Mouse (Mus musculus): ENCODE measurements around the gene Meltf. TPM values are rescaled to one million over a fixed set of nuclear protein-coding genes. Genes with fewer than 3 reads are reported as not detected.

Gene Meltf
- polyA plus RNA-seq, 1 experiment: 0.43 TPM

- no peak for TF ChIP-seq CTCF (IDR thresholded peaks at IDR 0.05; ENCODE audit: borderline replicate concordance, control insufficient read depth, extremely low read depth, insufficient read depth, low read length, poor library complexity)
- TF ChIP-seq POLR2A (IDR thresholded peaks at IDR 0.05; ENCODE audit: control insufficient read depth, extremely low read depth, insufficient read depth, low read length, poor library complexity): no peak
- no peaks in the 10 kb centered on the region for H3K36me3 ChIP-seq (ENCODE audit: control insufficient read depth, insufficient read depth, low read length)
- 8% methylated on average over 36 of the region's 36 CpGs for WGBS
- H3K27ac ChIP-seq (ENCODE audit: control insufficient read depth, insufficient read depth, low read length): no peak overlapping the region
- DNase-seq: no peak
- peak overlapping the region; percentile 9; the same call in 1 of the 2 replicates for H3K4me3 ChIP-seq (ENCODE audit: control insufficient read depth, insufficient read depth, low read length)
- H3K4me1 ChIP-seq (replicated peaks; ENCODE audit: control insufficient read depth, insufficient read depth, low read length): peaks cover 25% of the 10 kb centered on the region
- peaks cover 24% of the 10 kb centered on the region; the same call in 1 of the 2 replicates for H3K27me3 ChIP-seq (ENCODE audit: control insufficient read depth, insufficient read depth, low read length)
Observed at GRCm38 (mm10) chr16:31935091-31935979, 56.7 kb downstream of the Meltf start.

- DNase-seq: no peak
- TF ChIP-seq CTCF (IDR thresholded peaks at IDR 0.05; ENCODE audit: borderline replicate concordance, control insufficient read depth, extremely low read depth, insufficient read depth, low read length, poor library complexity): no peak
- TF ChIP-seq POLR2A (IDR thresholded peaks at IDR 0.05; ENCODE audit: control insufficient read depth, extremely low read depth, insufficient read depth, low read length, poor library complexity): no peak
- WGBS: 89% methylated on average over 4 of the region's 4 CpGs
- H3K4me3 ChIP-seq (ENCODE audit: control insufficient read depth, insufficient read depth, low read length): no peak overlapping the region
- no peak overlapping the region for H3K27ac ChIP-seq (ENCODE audit: control insufficient read depth, insufficient read depth, low read length)
- peaks cover 24% of the 10 kb centered on the region; the same call in 1 of the 2 replicates for H3K27me3 ChIP-seq (ENCODE audit: control insufficient read depth, insufficient read depth, low read length)
- peaks cover 25% of the 10 kb centered on the region for H3K4me1 ChIP-seq (replicated peaks; ENCODE audit: control insufficient read depth, insufficient read depth, low read length)
- H3K36me3 ChIP-seq (ENCODE audit: control insufficient read depth, insufficient read depth, low read length): no peaks in the 10 kb centered on the region
Observed at GRCm38 (mm10) chr16:31936568-31936967, 58.0 kb downstream of the Meltf start.

GRCm38 (mm10) chr16:31938856-31939255, 60.2 kb downstream of the Meltf start:
- 64% methylated on average over 6 of the region's 6 CpGs for WGBS
- Histone ChIP-seq H3K4me3 (ENCODE audit: control insufficient read depth, insufficient read depth, low read length) (no peak overlapping the region), H3K36me3 (ENCODE audit: control insufficient read depth, insufficient read depth, low read length) (no peaks in the 10 kb centered on the region), H3K27ac (ENCODE audit: control insufficient read depth, insufficient read depth, low read length) (no peak overlapping the region), H3K4me1 (replicated peaks; ENCODE audit: control insufficient read depth, insufficient read depth, low read length) (peaks cover 14% of the 10 kb centered on the region), H3K27me3 (ENCODE audit: control insufficient read depth, insufficient read depth, low read length) (peaks cover 21% of the 10 kb centered on the region; the same call in 1 of the 2 replicates)
- TF ChIP-seq POLR2A (IDR thresholded peaks at IDR 0.05; ENCODE audit: control insufficient read depth, extremely low read depth, insufficient read depth, low read length, poor library complexity) (no peak), CTCF (IDR thresholded peaks at IDR 0.05; ENCODE audit: borderline replicate concordance, control insufficient read depth, extremely low read depth, insufficient read depth, low read length, poor library complexity) (no peak)
- no peak for DNase-seq

- no peak for DNase-seq
Observed at GRCm38 (mm10) chr16:31940586-31940985, 62.0 kb downstream of the Meltf start.

GRCm38 (mm10) chr16:31943980-31944379, 65.4 kb downstream of the Meltf start:
- H3K4me3 ChIP-seq (ENCODE audit: control insufficient read depth, insufficient read depth, low read length): no peak overlapping the region
- no peak for TF ChIP-seq POLR2A (IDR thresholded peaks at IDR 0.05; ENCODE audit: control insufficient read depth, extremely low read depth, insufficient read depth, low read length, poor library complexity)
- peak; percentile 77 for TF ChIP-seq CTCF (IDR thresholded peaks at IDR 0.05; ENCODE audit: borderline replicate concordance, control insufficient read depth, extremely low read depth, insufficient read depth, low read length, poor library complexity)
- H3K27ac ChIP-seq (ENCODE audit: control insufficient read depth, insufficient read depth, low read length): no peak overlapping the region
- no peaks in the 10 kb centered on the region for H3K36me3 ChIP-seq (ENCODE audit: control insufficient read depth, insufficient read depth, low read length)
- H3K27me3 ChIP-seq (ENCODE audit: control insufficient read depth, insufficient read depth, low read length): no peaks in the 10 kb centered on the region
- peak; percentile 81 for DNase-seq
- 5% methylated on average over 10 of the region's 10 CpGs for WGBS
- peaks cover 13% of the 10 kb centered on the region for H3K4me1 ChIP-seq (replicated peaks; ENCODE audit: control insufficient read depth, insufficient read depth, low read length)

More at GRCm38 (mm10) chr16:31940586-31940985, 62.0 kb downstream of the Meltf start:
- WGBS: 43% methylated on average over 2 of the region's 2 CpGs
- TF ChIP-seq POLR2A (IDR thresholded peaks at IDR 0.05; ENCODE audit: control insufficient read depth, extremely low read depth, insufficient read depth, low read length, poor library complexity): no peak
- no peak for TF ChIP-seq CTCF (IDR thresholded peaks at IDR 0.05; ENCODE audit: borderline replicate concordance, control insufficient read depth, extremely low read depth, insufficient read depth, low read length, poor library complexity)
- Histone ChIP-seq H3K4me1 (replicated peaks; ENCODE audit: control insufficient read depth, insufficient read depth, low read length) (peaks cover 5% of the 10 kb centered on the region; the same call in 1 of the 2 replicates), H3K36me3 (ENCODE audit: control insufficient read depth, insufficient read depth, low read length) (no peaks in the 10 kb centered on the region), H3K27me3 (ENCODE audit: control insufficient read depth, insufficient read depth, low read length) (peaks cover 6% of the 10 kb centered on the region; the same call in 1 of the 2 replicates), H3K27ac (ENCODE audit: control insufficient read depth, insufficient read depth, low read length) (no peak overlapping the region), H3K4me3 (ENCODE audit: control insufficient read depth, insufficient read depth, low read length) (no peak overlapping the region)

GRCm38 (mm10) chr16:31944698-31945255, 66.2 kb downstream of the Meltf start:
- Histone ChIP-seq H3K27ac (ENCODE audit: control insufficient read depth, insufficient read depth, low read length) (no peak overlapping the region), H3K36me3 (ENCODE audit: control insufficient read depth, insufficient read depth, low read length) (no peaks in the 10 kb centered on the region), H3K4me1 (replicated peaks; ENCODE audit: control insufficient read depth, insufficient read depth, low read length) (peaks cover 15% of the 10 kb centered on the region), H3K4me3 (ENCODE audit: control insufficient read depth, insufficient read depth, low read length) (no peak overlapping the region), H3K27me3 (ENCODE audit: control insufficient read depth, insufficient read depth, low read length) (no peaks in the 10 kb centered on the region)
- TF ChIP-seq POLR2A (IDR thresholded peaks at IDR 0.05; ENCODE audit: control insufficient read depth, extremely low read depth, insufficient read depth, low read length, poor library complexity) (no peak), CTCF (IDR thresholded peaks at IDR 0.05; ENCODE audit: borderline replicate concordance, control insufficient read depth, extremely low read depth, insufficient read depth, low read length, poor library complexity) (no peak)
- no peak for DNase-seq
- WGBS: 94% methylated on average over 12 of the region's 12 CpGs
